Mouse (Mus musculus): ENCODE results near the gene 4930513O06Rik. TPM values are rescaled to one million over a fixed set of nuclear protein-coding genes. Genes with fewer than 3 reads are reported as not detected.

4930513O06Rik gene
- not detected in 2 replicates for polyA plus RNA-seq (2015; fragmentation: Nextera tagmentation; extraction: Ambion mirVana)

DNA sequence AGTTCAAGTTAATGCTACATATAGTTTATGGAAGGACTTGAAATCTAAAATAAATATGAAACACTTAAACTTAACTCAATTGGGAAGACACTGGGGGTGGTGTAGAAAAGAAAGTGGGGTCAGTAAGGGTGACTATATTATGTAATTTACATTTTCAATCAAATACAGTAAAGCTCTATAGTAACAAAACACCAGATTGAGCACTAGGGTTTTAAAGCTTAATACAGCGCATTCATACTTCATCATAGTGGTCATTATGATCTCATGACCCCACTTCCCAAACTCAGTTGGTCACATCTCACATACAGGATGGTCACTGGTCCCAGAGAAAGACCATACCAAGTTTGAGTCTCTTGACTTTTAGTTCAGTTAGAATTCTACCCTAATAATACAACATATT lies at the start of gene 4930513O06Rik:
Gene 4930513O06Rik, plus strand, starts transcription at position 301 of the 400 bp plus-strand sequence.

DNA sequence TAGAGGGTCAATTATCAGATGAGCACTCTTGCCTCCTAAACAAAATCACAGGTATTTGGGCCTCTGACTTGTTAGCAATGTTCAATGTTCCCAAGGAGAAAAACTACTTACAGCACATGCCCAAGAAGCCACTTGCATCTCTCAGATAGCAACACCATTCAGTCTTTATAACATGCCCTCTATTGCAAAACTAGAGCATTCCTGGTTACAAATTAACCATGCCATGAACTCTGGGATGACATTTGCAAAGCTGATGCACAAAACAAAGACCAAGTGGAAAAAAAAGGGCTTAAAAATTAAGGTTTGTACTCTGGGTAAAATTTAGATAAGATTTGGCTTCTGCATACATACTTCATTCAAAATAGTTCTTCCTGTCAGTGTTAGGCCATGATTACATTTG lies 966 bp upstream of the 4930513O06Rik start, which contains the start of gene Serpina7:
Gene Serpina7, minus strand, starts transcription at position 160 of the 400 bp plus-strand sequence.

Other genes with a start within 250 kb of the 4930513O06Rik start
- 1.2 and 2.9 TPM in 2 replicates for gene Nrk, start 171.8 kb upstream of the 4930513O06Rik start, polyA plus RNA-seq (2015; fragmentation: Nextera tagmentation; extraction: Ambion mirVana)
- not detected in 2 replicates for gene Serpina7, start 1.0 kb upstream of the 4930513O06Rik start, polyA plus RNA-seq (2015; fragmentation: Nextera tagmentation; extraction: Ambion mirVana)
- not detected in 2 replicates for gene 4933428M09Rik, start 93.0 kb downstream of the 4930513O06Rik start, polyA plus RNA-seq (2015; fragmentation: Nextera tagmentation; extraction: Ambion mirVana)
- gene Mum1l1, start 123.8 kb downstream of the 4930513O06Rik start, polyA plus RNA-seq (2015; fragmentation: Nextera tagmentation; extraction: Ambion mirVana), result 12.3 and 12.4 TPM in 2 replicates
- not detected in 2 replicates for gene Trap1a, start 247.4 kb downstream of the 4930513O06Rik start, polyA plus RNA-seq (2015; fragmentation: Nextera tagmentation; extraction: Ambion mirVana)